Mouse (Mus musculus) monocyte, adult 59 days (primary cell): ENCODE data around the gene Xrcc4. TPM values are rescaled to one million over a fixed set of nuclear protein-coding genes. Genes with fewer than 3 reads are reported as not detected.

Experiments
- total RNA-seq, 2 experiments: library from RNA; stranded (reverse); gene quantifications; one replicate each; pipeline ENCODE4 v1.2.4; 2023

The Xrcc4 gene
- total RNA-seq: 10 to 100 TPM; 13.3 to 20.2 TPM

GRCm38 (mm10) chr13:90088962-90089824 is at the start of gene Xrcc4, which contains the start of gene Tmem167:
Xrcc4 (minus strand) TSS chr13:90089608.
Tmem167 (plus strand) TSS chr13:90089123.

DNA sequence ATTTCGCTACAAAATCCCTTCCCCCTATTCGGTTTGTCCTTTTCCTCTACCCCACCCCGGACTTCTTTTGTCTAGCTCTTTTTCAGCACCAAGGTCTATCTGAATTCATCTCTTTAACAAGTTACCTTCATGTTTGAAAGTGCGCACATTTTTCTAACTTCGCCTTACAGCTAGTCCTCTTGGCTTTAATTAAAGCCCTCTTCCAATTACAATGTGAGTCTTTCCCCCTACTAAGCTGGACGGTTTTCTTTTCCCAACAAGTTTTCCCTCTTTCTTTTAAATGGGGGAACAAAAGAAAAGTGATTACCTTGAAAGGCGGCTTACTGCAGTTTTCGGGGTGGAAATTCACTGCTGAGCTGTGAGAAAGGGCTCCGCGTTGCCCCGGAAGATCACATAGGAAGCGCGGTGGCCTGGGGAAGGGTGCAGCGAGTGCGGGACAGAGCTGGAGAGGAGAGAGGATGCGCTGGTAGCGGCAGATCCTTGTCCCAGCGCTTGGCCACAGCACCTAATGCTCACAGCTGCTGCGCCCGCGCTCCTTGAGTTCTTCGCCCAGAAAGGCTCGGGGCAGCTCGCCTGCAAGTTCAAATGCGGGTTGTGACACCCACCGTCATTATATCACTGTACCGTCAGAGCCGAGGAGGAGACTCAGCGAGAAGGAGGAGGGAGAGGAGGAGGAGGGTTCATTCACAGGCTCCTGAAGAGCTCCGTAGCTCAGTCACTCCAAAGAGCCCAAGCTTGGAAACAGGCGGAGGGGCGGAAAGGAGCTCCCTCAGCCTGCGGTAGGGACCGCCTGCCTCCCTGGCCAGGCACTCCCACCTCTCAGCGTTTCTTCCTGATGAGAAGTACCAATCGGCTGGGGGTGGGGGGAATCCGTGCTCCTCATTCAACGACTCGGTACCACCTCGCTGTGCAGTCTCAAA is 347.4 kb downstream of the Xrcc4 start, which contains the start of gene Vcan:
Vcan (minus strand) TSS at position 744 of the 920 bp plus-strand sequence.

Other genes starting within 250 kb of the Xrcc4 start
- gene Tmem167, start 485 bp downstream of the Xrcc4 start, total RNA-seq: 10 to 100 TPM; 15.7 to 18.6 TPM